Mouse (Mus musculus): ENCODE measurements around the gene Srsf10. TPM values are rescaled to one million over a fixed set of nuclear protein-coding genes. Genes with fewer than 3 reads are reported as not detected.

Gene Srsf10
- total RNA-seq, 1 experiment = 178 TPM

GRCm38 (mm10) chr4:135879021-135879420, 23.5 kb downstream of the Srsf10 start:
- Histone ChIP-seq H3K4me1 (ENCODE audit: control insufficient read depth in 2 of 2, insufficient read depth in 2 of 2, low read length in 2 of 2, poor library complexity in 1 of 2) (peaks cover 12 to 18% of the 10 kb centered on the region in 2 experiments; a peak in 3 of 4 replicates), H3K27ac (ENCODE audit: insufficient read depth, low read depth, low read length, poor library complexity, severe bottlenecking) (no peak overlapping the region), H3K9me3 (ENCODE audit: control insufficient read depth, insufficient read depth, low read depth, low read length) (no peaks in the 10 kb centered on the region), H3K36me3 (ENCODE audit: control insufficient read depth, insufficient read depth, low read length, poor library complexity, severe bottlenecking) (no peaks in the 10 kb centered on the region), H3K9ac (ENCODE audit: insufficient read depth, low read depth, low read length, poor library complexity, severe bottlenecking) (no peak overlapping the region), H3K4me3 (ENCODE audit: insufficient read depth in 1 of 2, low read depth in 1 of 2, low read length in 2 of 2, poor library complexity in 1 of 2, severe bottlenecking in 1 of 2) (no peak overlapping the region)
- DNase-seq (ENCODE audit: low read depth, low spot score) = no peak
- TF ChIP-seq HCFC1 (IDR thresholded peaks at IDR 0.05; ENCODE audit: borderline replicate concordance, insufficient read depth, low read length) = no peak
- no peak for TF ChIP-seq ZC3H11A (IDR thresholded peaks at IDR 0.05; ENCODE audit: borderline replicate concordance, low read depth, low read length)
- TF ChIP-seq CHD2 (IDR thresholded peaks at IDR 0.05; ENCODE audit: low read depth, low read length) = no peak
- TF ChIP-seq ZNF384 (IDR thresholded peaks at IDR 0.05; ENCODE audit: low read depth, low read length) = no peak
- no peak for TF ChIP-seq MAFK (IDR thresholded peaks at IDR 0.05; ENCODE audit: insufficient read depth, low read depth, low read length)
- in situ Hi-C loops (cut with MboI; ENCODE audit: low sequenced_read_pairs in 2 of 2, unreplicated experiment in 2 of 2) = no loop called here

GRCm38 (mm10) chr4:135880018-135880417, 24.5 kb downstream of the Srsf10 start:
- DNase-seq (ENCODE audit: low read depth, low spot score) = no peak
- in situ Hi-C loops (cut with MboI; ENCODE audit: low sequenced_read_pairs in 2 of 2, unreplicated experiment in 2 of 2) = no loop called here
- Histone ChIP-seq H3K4me3 (ENCODE audit: insufficient read depth in 1 of 2, low read depth in 1 of 2, low read length in 2 of 2, poor library complexity in 1 of 2, severe bottlenecking in 1 of 2) (no peak overlapping the region), H3K27ac (ENCODE audit: insufficient read depth, low read depth, low read length, poor library complexity, severe bottlenecking) (no peak overlapping the region), H3K36me3 (ENCODE audit: control insufficient read depth, insufficient read depth, low read length, poor library complexity, severe bottlenecking) (no peaks in the 10 kb centered on the region), H3K9ac (ENCODE audit: insufficient read depth, low read depth, low read length, poor library complexity, severe bottlenecking) (no peak overlapping the region), H3K9me3 (ENCODE audit: control insufficient read depth, insufficient read depth, low read depth, low read length) (no peaks in the 10 kb centered on the region), H3K4me1 (ENCODE audit: control insufficient read depth in 2 of 2, insufficient read depth in 2 of 2, low read length in 2 of 2, poor library complexity in 1 of 2) (peaks cover 8 to 20% of the 10 kb centered on the region in 2 experiments; a peak in 3 of 4 replicates)
- TF ChIP-seq ZC3H11A (IDR thresholded peaks at IDR 0.05; ENCODE audit: borderline replicate concordance, low read depth, low read length) = no peak
- TF ChIP-seq HCFC1 (IDR thresholded peaks at IDR 0.05; ENCODE audit: borderline replicate concordance, insufficient read depth, low read length) = no peak
- TF ChIP-seq ZNF384 (IDR thresholded peaks at IDR 0.05; ENCODE audit: low read depth, low read length) = no peak
- no peak for TF ChIP-seq MAFK (IDR thresholded peaks at IDR 0.05; ENCODE audit: insufficient read depth, low read depth, low read length)
- no peak for TF ChIP-seq CHD2 (IDR thresholded peaks at IDR 0.05; ENCODE audit: low read depth, low read length)

- no peaks in the 10 kb centered on the region for H3K36me3 ChIP-seq (ENCODE audit: control insufficient read depth, insufficient read depth, low read length, poor library complexity, severe bottlenecking)
- no peak overlapping the region for H3K4me3 ChIP-seq (ENCODE audit: insufficient read depth in 1 of 2, low read depth in 1 of 2, low read length in 2 of 2, poor library complexity in 1 of 2, severe bottlenecking in 1 of 2)
- no peak for TF ChIP-seq ZNF384 (IDR thresholded peaks at IDR 0.05; ENCODE audit: low read depth, low read length)
- no peak for TF ChIP-seq HCFC1 (IDR thresholded peaks at IDR 0.05; ENCODE audit: borderline replicate concordance, insufficient read depth, low read length)
- TF ChIP-seq MAFK (IDR thresholded peaks at IDR 0.05; ENCODE audit: insufficient read depth, low read depth, low read length) = no peak
- no peak for TF ChIP-seq ZC3H11A (IDR thresholded peaks at IDR 0.05; ENCODE audit: borderline replicate concordance, low read depth, low read length)
- no peak for TF ChIP-seq CHD2 (IDR thresholded peaks at IDR 0.05; ENCODE audit: low read depth, low read length)
- H3K9ac ChIP-seq (ENCODE audit: insufficient read depth, low read depth, low read length, poor library complexity, severe bottlenecking) = no peak overlapping the region
- in situ Hi-C loops (cut with MboI; ENCODE audit: low sequenced_read_pairs in 2 of 2, unreplicated experiment in 2 of 2) = no loop called here
- no peak overlapping the region for H3K27ac ChIP-seq (ENCODE audit: insufficient read depth, low read depth, low read length, poor library complexity, severe bottlenecking)
- H3K4me1 ChIP-seq (ENCODE audit: control insufficient read depth in 2 of 2, insufficient read depth in 2 of 2, low read length in 2 of 2, poor library complexity in 1 of 2) = peaks cover 8 to 21% of the 10 kb centered on the region in 2 experiments; a peak in 3 of 4 replicates
- H3K9me3 ChIP-seq (ENCODE audit: control insufficient read depth, insufficient read depth, low read depth, low read length) = no peaks in the 10 kb centered on the region
- DNase-seq (ENCODE audit: low read depth, low spot score) = no peak
These were observed 25.0 kb downstream of the Srsf10 start for GRCm38 (mm10) chr4:135880576-135880975.

- no peak for TF ChIP-seq MAFK (IDR thresholded peaks at IDR 0.05; ENCODE audit: insufficient read depth, low read depth, low read length)
- no peak for TF ChIP-seq ZC3H11A (IDR thresholded peaks at IDR 0.05; ENCODE audit: borderline replicate concordance, low read depth, low read length)
- TF ChIP-seq HCFC1 (IDR thresholded peaks at IDR 0.05; ENCODE audit: borderline replicate concordance, insufficient read depth, low read length) = no peak
- no peak for TF ChIP-seq CHD2 (IDR thresholded peaks at IDR 0.05; ENCODE audit: low read depth, low read length)
- no peak for TF ChIP-seq ZNF384 (IDR thresholded peaks at IDR 0.05; ENCODE audit: low read depth, low read length)
- peaks cover 6 to 15% of the 10 kb centered on the region in 2 experiments; a peak in 2 of 4 replicates for H3K4me1 ChIP-seq (ENCODE audit: control insufficient read depth in 2 of 2, insufficient read depth in 2 of 2, low read length in 2 of 2, poor library complexity in 1 of 2)
- in situ Hi-C loops (cut with MboI; ENCODE audit: low sequenced_read_pairs in 2 of 2, unreplicated experiment in 2 of 2) = no loop called here
These were observed 26.5 kb downstream of the Srsf10 start for GRCm38 (mm10) chr4:135882023-135882422.

More at GRCm38 (mm10) chr4:135882023-135882422, 26.5 kb downstream of the Srsf10 start:
- no peak for DNase-seq (ENCODE audit: low read depth, low spot score)
- Histone ChIP-seq H3K9ac (ENCODE audit: insufficient read depth, low read depth, low read length, poor library complexity, severe bottlenecking) (no peak overlapping the region), H3K36me3 (ENCODE audit: control insufficient read depth, insufficient read depth, low read length, poor library complexity, severe bottlenecking) (no peaks in the 10 kb centered on the region), H3K9me3 (ENCODE audit: control insufficient read depth, insufficient read depth, low read depth, low read length) (no peaks in the 10 kb centered on the region), H3K27ac (ENCODE audit: insufficient read depth, low read depth, low read length, poor library complexity, severe bottlenecking) (no peak overlapping the region), H3K4me3 (ENCODE audit: insufficient read depth in 1 of 2, low read depth in 1 of 2, low read length in 2 of 2, poor library complexity in 1 of 2, severe bottlenecking in 1 of 2) (no peak overlapping the region)

Data from ES-E14 (cell line).